Mouse (Mus musculus): ENCODE measurements around the gene Gm7792. TPM values are rescaled to one million over a fixed set of nuclear protein-coding genes. Genes with fewer than 3 reads are reported as not detected.

Gm7792 gene
- polyA plus RNA-seq (2017; shearing (Covaris generic)), result not detected

DNA sequence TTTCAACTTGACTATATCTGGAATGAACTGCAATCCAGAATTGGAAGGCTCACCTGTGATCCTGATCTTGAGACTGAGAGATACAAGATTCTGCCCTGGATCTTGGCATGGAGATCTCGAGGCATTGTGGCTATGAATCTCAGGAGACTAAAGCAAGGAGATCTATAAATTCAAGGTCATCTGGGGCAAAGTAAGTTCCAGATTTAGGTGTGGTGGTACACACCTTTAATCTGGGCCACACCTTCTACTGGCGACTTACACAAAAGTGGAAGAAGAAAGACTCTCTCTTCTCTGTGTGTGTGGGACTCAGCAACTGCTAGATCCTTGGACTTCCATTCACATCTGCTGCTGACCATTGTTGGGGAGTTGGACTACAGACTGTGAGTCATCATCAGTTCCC lies at the start of gene Gm7792:
Gene Gm7792, plus strand, starts transcription at position 301 of the 400 bp plus-strand sequence.

Other genes with a start within 250 kb of the Gm7792 start
- not detected for gene C87414, start 172.2 kb upstream of the Gm7792 start, polyA plus RNA-seq (2017; shearing (Covaris generic))
- not detected for gene Gm16429, start 85.3 kb downstream of the Gm7792 start, polyA plus RNA-seq (2017; shearing (Covaris generic))
- gene BC061212, start 226.8 kb downstream of the Gm7792 start, polyA plus RNA-seq (2017; shearing (Covaris generic)), result not detected
- gene Gm6351, start 232.6 kb downstream of the Gm7792 start, polyA plus RNA-seq (2017; shearing (Covaris generic)), result 1.2 TPM

Data from effector memory CD4-positive, alpha-beta T cell, adult 7 months (primary cell).